Mouse (Mus musculus) cerebellum, adult 2 months (tissue): ENCODE measurements around the gene Bri3. TPM values are rescaled to one million over a fixed set of nuclear protein-coding genes. Genes with fewer than 3 reads are reported as not detected.

Experiments used
- DNase-seq, 2 experiments: peaks; one replicate each; pipeline ENCODE4 v3.0.0; 2021
- H3K27ac ChIP-seq: fragments of 200-500 bp; 2 replicates; pipeline ENCODE4 v1.5.1; 2012; ENCODE audit warnings: low read length, control low read depth, inconsistent platforms; ENCODE audit not compliant: insufficient read depth
- H3K27me3 ChIP-seq: fragments of 200-500 bp; 2 replicates; pipeline ENCODE4 v1.6.1; 2012; ENCODE audit warnings: inconsistent platforms, mild to moderate bottlenecking, low read length, moderate library complexity; ENCODE audit not compliant: control insufficient read depth, insufficient read depth
- H3K4me1 ChIP-seq: fragments of 200-500 bp; 2 replicates; pipeline ENCODE4 v1.6.1; 2011; ENCODE audit warnings: low read length; ENCODE audit not compliant: control insufficient read depth, insufficient read depth
- H3K4me3 ChIP-seq: fragments of 200-500 bp; replicated peaks from 2 replicates; pipeline ENCODE3; 2011; ENCODE audit warnings: mild to moderate bottlenecking, low read depth, low read length, control low read depth; ENCODE audit not compliant: insufficient read depth
- CTCF ChIP-seq: fragments of 200-500 bp; IDR thresholded peaks from 2 replicates; pipeline ENCODE4 v1.5.1; 2011; ENCODE audit warnings: low read depth, mild to moderate bottlenecking, control low read depth, low read length, moderate library complexity, borderline replicate concordance; ENCODE audit not compliant: insufficient read depth
- POLR2A ChIP-seq: fragments of 200-500 bp; IDR thresholded peaks from 2 replicates; pipeline ENCODE4 v1.6.1; 2011; ENCODE audit warnings: low read length, control low read depth, borderline replicate concordance; ENCODE audit not compliant: insufficient read depth
- WGBS: fragments of 180-500 bp; shearing (Covaris S2); methylation state at CpG from one replicate; pipeline ENCODE4 v1.1.7; 2018; 5-methylcytosine and 5-hydroxymethylcytosine counted together
- polyA plus RNA-seq: library from polyadenylated mRNA; depleted of rRNA; stranded (reverse); fragments of >200 nt; gene quantifications from 2 replicates; pipeline ENCODE4 v1.2.3, GENCODE M21; 2012

Bri3 gene
- polyA plus RNA-seq, 1 experiment: 72.5 TPM

DNA sequence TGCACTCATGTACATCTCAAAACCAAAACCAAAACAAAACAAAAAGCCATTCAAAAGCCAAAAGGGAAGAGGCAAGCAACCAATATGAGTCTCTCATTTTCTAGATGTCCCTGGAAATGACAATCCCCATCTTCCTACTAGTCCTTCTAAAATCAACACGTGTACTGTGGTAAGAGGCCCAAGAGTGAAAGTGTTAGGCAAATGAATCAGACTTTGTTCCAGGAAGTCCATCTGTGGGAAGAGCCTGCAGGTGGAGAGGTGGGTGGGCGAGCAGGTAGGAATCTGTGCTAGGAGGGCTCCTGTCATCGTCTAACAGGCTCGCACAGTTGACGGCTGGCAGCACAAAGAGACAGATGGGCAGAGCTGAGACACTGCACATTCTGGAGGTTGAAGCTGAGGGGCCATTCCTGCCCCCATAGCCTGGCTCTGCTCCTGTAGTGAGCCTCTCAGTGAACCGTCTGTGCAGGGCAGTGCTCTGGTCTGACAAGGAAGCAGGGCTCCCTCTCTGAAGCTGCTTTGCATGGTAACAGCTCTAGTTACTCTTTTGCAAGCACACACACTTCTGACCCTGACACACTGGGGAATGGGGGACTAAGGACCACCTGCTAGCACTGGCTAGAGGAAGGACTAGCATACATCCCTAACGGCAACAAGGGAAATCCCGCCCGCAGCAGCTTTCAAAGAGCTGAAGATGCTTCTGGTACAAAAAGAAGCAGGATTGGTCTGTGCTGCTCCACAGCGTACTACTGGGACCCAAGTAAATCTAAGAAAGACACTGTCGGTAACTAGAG, 38.4 kb downstream of the Bri3 start:
- DNase-seq: no peak
- no peak overlapping the region for H3K4me3 ChIP-seq
- peaks cover 5% of the 10 kb centered on the region for H3K4me1 ChIP-seq
- H3K27ac ChIP-seq: no peak overlapping the region
- 42% methylated on average over 11 of the region's 11 CpGs for WGBS
- no peak for TF ChIP-seq POLR2A
- no peak for TF ChIP-seq CTCF
- H3K27me3 ChIP-seq: no peaks in the 10 kb centered on the region

DNA sequence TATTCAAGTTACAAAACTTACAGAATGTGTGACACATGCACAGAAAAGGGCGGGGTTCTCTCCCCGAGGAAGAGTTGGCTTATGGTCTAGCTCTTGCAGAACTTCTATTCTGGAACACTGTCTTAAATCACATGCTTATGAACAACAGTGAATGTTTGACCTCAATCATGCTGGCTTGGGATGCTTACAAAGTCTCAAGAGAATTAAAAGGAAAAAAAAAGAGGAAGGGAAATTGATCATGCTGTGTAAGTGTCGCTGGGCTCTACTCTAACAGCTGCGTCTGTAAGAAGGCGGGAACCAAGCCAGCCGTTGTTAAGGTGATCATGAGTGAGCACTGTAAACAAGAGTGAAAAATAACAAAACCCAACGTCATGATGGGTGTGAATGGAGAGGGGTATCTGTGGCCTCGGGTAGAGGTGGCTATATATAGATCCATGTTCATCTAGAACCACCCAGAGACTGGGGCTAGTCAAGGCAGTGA, 39.4 kb downstream of the Bri3 start:
- Histone ChIP-seq H3K4me1 (peaks cover 5% of the 10 kb centered on the region), H3K4me3 (no peak overlapping the region), H3K27me3 (no peaks in the 10 kb centered on the region), H3K27ac (no peak overlapping the region)
- 58% methylated on average over 8 of the region's 8 CpGs for WGBS
- TF ChIP-seq POLR2A (no peak), CTCF (no peak)
- DNase-seq: no peak

DNA sequence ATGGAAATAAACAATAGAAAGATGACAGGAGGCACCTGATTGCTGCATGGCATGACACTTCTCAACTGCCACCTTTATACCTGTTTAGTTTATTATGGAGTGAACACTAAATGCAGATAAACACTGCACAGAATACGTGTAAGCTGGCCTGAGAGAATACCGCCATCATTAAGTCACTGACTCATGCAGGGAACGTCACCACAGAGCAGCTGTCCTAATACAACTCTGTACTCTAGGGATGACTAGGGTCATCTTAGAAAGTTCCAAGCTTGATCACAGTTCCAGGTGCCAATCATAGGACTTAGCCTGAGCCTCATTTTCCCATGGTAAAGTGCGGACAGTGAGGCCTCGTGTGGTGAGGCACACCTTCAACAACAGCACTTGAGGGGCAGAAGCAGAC, 40.4 kb downstream of the Bri3 start:
- no peak for DNase-seq
- no peak overlapping the region for H3K27ac ChIP-seq
- H3K27me3 ChIP-seq: no peaks in the 10 kb centered on the region
- H3K4me1 ChIP-seq: peaks cover 5% of the 10 kb centered on the region
- WGBS: 89% methylated on average over 5 of the region's 5 CpGs
- TF ChIP-seq POLR2A (no peak), CTCF (no peak)
- no peak overlapping the region for H3K4me3 ChIP-seq

DNA sequence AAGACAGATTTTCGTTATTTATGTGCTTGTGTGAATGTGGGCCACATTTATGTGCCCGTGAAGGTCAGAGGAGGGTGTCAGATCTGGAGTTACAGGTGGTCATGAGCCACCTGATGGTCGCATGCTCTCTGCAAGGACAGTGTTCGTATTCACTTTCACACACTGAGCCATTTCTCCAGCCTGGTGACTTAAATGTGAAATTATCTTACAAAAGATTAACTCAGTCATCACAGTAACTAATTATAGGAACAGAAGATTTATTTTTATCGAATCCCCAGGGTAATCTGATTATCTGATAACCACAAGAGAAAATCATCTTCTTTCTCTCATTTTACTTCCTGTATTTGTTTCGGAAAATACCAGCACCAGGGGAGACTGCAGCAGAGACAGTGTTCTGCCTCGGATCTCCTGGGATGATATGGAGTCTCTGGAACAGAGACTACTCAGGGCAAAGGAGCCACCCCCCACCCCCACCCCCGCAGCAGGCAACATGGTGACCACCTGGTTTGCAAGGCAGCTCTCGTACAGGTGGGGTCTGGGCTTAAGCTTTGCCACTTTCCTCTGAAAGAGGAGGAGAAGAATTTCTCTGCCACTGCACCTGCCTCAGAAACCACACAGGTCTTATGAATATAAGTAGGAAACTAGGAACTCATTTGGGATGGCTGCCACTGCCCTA, 42.5 kb downstream of the Bri3 start:
- TF ChIP-seq CTCF (no peak), POLR2A (no peak)
- no peak for DNase-seq
- Histone ChIP-seq H3K27me3 (no peaks in the 10 kb centered on the region), H3K27ac (no peak overlapping the region), H3K4me1 (peaks cover 5% of the 10 kb centered on the region), H3K4me3 (no peak overlapping the region)
- 81% methylated on average over 9 of the region's 9 CpGs for WGBS

DNA sequence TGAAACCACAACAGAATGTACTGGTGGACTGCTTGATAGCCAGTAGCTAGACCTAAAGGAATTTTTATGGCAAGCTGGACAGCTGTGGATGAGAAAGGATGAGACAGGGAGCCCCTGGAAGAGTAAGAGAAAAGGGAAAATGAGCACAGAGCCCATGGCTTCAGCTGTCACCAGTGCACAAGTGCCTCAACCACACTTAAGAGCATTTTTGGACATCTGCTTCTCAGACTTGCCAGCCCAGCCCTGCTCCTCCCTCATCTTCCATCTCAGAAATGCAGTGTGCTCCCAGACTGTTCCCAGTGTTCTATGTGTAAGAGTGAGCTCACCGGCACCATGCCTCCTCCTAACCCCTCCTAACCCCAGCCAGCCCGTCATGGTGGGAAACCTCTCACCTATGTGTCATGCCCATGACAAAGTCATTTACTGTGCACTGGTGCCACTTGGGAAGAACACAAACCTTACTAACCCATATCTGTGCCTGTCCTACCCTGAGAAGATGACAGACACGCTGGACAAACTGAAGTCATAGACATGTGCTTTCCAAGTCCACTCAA, 43.1 kb downstream of the Bri3 start:
- TF ChIP-seq CTCF: no peak
- no peak for TF ChIP-seq POLR2A
- WGBS: 82% methylated on average over 3 of the region's 3 CpGs
- Histone ChIP-seq H3K4me3 (no peak overlapping the region), H3K4me1 (peaks cover 5% of the 10 kb centered on the region), H3K27me3 (no peaks in the 10 kb centered on the region), H3K27ac (no peak overlapping the region)
- no peak for DNase-seq

DNA sequence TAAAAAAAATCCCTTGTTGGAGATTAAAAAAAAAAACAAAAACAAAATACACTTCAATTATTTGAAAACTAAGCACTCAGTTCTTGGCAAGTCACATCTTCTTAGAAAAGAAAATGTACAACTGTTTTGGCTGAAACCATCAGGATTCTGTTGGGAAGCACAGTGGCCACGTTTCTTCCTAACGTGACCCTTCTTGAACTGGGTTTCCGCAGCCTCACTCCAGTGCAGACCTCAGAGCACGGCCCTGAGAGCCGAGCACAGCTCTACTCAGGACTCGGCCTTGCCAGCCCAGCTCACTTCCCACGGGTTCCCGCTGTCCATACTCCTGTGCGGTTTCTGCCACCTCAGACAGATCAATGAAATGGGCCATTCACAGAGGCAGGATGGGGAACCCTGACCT, 44.2 kb downstream of the Bri3 start:
- no peaks in the 10 kb centered on the region for H3K4me1 ChIP-seq
- no peak overlapping the region for H3K4me3 ChIP-seq
- TF ChIP-seq POLR2A (no peak), CTCF (no peak)
- DNase-seq: no peak
- no peak overlapping the region for H3K27ac ChIP-seq
- no peaks in the 10 kb centered on the region for H3K27me3 ChIP-seq
- 87% methylated on average over 9 of the region's 9 CpGs for WGBS

DNA sequence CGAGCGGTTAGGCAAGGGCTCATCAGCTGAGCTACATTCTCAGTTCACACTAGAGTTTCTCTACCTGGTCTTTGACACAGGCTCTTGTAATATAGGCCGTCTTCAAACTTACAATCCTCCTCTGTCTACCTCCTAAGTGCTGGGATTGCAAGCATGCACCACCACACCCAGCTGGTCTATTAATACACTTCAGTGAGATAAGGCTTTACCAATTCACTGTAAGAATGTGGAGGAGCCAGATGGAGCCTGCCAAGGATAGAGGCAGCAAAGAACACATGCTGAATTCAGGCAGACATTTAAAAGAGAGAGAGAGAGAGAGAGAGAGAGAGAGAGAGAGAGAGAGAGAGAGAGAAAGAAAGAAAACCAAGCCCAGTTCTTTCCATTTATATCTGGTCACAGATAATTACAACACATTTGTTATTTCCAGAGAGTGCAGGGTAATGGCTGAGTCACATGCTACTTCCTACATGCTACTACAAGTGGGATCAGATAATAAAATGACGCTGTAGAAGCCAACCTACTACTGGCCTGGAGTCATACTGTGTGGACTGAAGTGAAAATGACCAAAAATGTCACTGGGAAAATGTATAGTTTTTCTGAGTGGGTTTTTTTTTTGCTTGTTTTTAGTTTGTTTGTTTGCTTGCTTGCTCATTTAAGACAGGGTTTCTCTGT, 45.7 kb downstream of the Bri3 start:
- no peaks in the 10 kb centered on the region for H3K27me3 ChIP-seq
- no peak for DNase-seq
- no peak for TF ChIP-seq POLR2A
- TF ChIP-seq CTCF: no peak
- no peak overlapping the region for H3K27ac ChIP-seq
- no peak overlapping the region for H3K4me3 ChIP-seq
- H3K4me1 ChIP-seq: no peaks in the 10 kb centered on the region
- 91% methylated on average over 4 of the region's 4 CpGs for WGBS
